Mouse (Mus musculus) gastrocnemius, postnatal 10 days (tissue): ENCODE data around the gene Spon1. TPM values are rescaled to one million over a fixed set of nuclear protein-coding genes. Genes with fewer than 3 reads are reported as not detected.

Source experiments
- DNase-seq: peaks from one replicate; pipeline ENCODE4 v3.0.0; 2021; ENCODE audit warnings: mixed read lengths
- total RNA-seq, 2 experiments: library from RNA; stranded (reverse); gene quantifications; 2 replicates each; pipeline ENCODE4 v1.2.3; 2021

Gene Spon1
- total RNA-seq, 2 experiments from 2014 or later, result 5.1 to 5.6 TPM

DNA sequence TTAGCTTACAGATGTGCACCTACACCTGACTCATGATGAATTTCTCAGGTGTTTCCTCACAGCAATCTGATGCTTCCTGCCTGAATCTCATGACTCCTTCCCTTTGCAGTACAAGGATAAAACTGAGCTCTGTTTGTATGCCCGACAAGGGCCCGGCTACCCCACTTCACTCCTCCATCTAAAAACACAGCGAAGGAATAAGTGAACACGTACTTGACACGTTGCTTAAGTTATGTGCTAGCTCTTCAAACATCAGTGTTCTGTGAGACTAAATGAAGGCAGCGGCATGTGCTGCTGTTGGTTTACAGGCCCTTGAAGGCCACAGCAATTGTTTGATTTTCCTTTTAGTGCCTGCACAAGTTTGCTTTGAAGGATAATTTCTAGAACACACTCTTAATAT is 298.2 kb downstream of the Spon1 start:
- DNase-seq, result no peak

DNA sequence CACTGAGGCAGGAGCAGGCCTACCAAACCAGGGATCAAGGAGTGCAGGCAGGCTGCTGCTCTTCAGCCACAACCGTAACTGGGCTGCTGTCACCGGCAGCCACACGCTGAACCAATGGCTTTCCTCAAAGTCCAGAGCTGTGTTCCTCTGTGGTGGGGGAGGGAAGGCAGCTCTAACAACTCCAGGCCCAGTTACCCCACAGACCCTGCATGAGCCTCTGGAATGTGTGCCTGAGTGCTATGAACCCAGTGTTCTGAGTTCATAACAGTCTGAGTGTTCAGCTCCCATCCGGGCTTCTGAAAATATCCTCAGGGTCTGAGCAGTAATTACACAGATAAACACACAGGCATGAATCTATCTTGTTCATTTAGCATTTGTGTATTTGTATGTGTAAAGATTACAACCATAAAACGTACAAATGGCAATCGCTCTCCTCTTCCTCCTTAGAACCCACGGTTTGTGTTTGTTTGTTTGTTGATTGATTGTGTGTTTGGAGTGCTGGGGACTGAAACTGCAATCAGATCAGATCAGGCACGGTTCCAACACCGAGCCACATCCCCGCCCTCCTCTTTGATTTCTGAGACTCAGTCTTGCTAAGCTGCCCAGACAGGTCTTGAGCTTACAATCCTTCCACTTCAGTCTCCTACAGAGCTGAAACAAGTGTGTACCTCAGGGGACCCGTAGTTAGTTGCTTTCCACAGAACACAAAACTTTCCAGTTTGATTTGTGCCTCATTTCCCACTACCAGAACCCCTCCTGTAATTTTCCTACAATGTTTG is 299.8 kb downstream of the Spon1 start:
- no peak for DNase-seq

DNA sequence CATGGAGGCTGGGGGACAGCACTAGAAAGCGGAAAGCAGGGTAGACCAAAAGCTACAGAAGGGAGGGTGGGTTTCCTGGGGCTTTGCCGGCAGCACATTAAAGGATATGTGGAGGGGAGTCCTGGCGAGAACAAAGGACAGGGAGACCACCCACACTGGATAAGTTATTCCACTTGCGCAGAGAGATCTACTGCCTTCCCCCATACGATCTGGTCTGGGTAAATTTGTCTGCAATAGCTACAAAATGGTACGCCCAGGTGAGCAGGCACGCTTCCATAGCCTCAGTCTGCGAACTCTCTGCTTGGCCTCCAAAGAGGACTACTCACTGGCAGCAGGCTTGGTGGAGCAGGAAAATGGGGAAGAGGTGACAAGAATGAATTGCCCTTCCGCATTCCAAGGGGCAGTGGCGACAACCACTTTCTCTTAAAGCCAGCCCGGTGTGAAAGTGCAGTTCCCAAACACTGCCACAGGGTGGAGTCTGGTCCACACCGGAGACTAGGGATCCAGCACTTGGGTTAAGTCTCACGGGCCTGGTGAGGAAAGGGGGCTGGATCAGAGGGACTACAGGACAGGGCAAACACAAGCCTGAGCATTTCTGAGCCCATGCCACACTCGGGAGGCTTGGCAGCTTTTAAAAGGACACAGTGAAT is 300.9 kb downstream of the Spon1 start:
- peak; percentile 76 for DNase-seq

DNA sequence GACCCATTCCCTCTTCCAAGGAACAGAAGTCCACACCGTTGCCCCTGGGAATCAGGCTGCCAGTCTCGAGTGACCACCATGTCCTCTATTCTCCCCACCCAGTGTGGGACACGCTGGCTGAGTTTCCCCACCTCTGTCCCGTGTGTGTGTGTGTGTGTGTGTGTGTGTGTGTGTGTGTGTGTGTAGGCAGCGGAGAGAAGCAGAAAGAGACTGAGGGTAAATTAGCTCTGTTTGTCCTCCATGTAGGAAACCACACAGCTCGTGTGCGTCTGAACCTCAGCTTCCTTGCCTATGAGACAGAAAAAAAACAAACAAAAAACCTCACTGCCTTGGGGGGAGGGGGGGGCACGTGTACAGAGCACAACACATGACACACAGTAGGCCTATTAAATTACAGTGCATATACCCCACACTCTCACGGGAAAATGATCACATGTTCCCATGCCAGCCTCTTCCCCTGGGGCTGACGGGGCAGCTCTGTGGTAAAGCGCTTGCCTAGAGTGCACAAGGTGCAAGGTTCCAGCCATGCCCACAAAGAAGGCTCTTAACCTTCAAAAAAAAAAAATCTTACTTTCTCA is 303.2 kb downstream of the Spon1 start:
- no peak for DNase-seq

DNA sequence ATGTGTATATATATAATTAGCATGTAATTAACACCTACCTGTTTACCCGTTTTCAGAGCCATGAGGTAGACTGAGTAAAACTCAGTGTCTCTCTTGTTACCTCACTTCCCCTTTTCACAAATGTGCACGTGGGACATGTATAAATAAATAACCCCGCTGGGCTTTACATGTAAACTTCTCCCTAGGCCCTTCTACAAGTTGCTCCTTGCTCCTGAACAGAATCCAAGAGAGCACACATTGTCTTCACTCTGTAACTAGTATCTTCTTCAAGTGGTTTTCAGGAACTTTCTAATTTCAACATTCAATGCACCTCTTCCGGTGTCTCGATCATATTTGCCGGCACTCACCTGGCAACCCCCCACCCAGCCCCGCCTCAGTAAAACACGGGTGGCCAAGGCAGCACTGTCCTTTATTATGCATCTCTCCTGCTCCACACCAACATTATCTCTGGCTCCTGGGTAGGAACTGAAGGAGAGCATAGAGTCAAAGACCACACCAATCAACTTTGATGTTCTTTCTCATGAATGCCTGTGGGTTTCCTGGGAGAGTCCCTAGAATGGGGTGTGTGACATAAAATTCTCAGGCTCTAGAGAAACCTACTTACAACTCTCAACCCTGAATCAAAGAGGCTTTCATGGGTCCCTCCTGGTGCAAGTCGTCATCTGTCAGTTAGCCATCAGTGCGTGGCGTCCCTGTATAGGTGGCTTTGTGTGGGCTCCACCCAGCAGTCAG is 304.1 kb downstream of the Spon1 start:
- no peak for DNase-seq

DNA sequence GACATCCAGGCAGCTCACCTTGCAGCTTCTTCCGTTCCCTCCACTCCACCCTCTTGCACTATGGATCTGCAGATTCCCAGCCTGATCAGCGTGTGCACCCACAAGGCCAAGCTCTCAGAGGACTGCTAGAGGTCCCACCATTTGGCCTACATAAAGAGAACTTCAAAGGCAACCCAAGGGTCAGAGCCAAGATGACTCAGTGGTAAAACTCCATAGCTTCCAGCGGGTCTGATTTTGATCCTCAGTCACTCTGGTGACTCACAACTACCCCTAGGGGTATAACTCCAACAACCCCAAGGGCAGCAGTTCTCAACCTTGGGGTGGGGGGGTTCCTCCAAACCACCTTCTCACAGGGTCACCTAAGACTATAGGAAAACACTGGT is 304.7 kb downstream of the Spon1 start:
- DNase-seq, result no peak

DNA sequence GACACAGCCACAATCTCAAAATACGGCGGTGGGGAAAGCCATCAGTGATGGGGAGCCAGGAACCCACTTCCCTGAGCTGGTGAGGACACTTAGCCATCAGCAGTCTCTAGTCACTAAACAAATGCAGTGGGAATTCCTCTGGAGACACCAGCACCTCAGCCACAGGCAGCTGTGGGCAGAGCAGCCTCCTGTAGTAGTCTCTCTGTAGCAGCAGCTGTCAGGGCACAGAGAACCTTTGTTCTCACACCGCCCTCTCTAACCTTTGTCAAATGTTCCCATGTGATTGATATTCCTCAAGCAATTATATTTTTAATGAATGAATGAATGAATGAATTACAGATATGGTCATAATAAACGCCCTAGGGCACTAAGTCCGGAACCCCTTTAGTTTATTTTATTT is 305.6 kb downstream of the Spon1 start:
- DNase-seq, result no peak

DNA sequence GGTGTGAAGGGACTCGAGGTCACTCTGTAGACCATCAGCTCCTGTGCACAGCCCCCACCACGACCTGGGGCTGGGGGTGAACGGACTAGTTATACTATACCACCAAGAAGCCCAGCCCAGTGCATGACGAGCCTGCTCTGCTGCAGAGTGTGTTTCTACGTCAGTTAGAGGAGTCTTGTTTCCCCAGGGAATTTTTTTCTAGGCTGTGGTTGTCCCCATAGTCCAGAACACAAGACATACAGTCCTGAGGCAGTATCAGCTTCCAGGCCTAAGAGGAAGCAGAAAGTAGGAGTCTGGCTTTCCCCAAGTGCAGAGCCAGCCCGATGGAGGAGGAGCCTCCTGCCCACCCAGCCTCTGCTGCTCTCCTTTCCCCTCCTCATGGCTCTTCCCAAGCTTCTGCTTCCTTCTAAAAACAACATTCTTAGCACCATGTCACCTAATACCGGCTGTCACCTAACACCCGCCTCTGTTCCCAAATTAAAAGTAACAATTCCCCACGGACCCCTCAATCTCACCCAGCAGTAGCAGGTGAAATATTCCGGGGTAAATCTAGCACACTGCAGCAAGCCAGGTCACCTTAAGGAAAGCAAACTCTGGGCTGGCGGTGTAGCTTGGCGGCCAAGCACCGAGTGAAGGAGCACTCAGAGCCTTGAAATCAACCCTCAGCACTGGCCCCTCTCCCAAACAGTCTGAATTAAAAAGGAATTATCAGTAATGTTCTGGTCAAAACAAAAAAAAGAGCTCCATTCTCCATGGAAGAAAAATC is 306.2 kb downstream of the Spon1 start:
- no peak for DNase-seq

DNA sequence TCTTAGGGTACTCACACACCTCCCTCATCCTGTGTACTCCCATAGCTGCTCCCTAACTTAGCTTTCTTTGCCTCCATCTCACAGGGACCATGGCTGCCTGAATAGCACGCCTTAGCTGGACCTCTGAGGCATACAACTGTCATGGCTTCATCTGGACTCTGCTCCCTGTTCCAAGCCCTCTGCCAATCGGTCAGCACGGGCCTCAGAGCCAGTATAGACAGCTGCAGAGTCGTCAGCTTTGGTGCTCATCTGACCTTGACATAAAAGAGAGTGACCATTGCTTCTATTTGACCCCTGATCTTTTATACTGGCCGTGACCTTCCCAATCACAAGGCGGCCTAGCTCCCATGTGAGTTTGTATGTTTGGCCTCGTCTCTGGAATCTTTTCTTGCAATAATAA is 308.3 kb downstream of the Spon1 start:
- DNase-seq, result no peak

DNA sequence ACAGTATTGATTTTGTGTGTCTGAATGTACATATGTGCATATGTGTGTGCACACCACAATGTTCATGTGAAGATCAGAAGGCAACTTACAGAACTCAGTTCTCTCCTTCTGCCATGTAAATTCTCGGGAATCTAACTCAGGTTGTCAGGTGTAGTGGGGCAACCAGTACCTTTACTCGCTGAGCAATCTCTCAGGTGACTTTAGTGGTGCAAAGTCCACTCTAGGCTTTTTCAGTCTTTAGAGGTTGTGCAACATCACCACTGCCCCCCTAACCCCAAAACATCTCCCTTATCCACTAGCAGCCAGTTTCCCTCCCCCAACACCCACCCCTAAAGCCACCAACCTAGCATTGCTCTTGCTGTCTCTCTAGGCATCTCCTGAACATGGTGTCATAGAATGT is 308.8 kb downstream of the Spon1 start:
- DNase-seq, result no peak

DNA sequence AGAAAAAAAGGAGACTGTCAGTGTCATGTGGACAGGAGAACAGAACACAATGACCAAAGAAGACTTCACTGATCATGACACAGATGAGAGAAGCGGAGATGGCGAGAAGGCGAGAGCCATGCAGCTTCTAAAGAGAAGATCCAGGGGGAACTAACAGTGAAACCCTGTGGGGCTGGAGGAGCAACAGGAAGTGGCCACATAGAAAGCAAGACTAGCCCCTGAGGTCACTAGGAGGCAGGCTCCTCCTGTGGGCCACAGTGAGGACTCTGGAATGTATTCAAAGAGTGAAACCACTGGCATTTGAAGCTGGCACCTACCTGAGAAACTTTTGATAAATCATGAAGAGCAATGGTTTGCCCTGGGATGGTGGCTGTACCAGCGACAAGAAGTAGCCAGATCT is 313.5 kb downstream of the Spon1 start:
- no peak for DNase-seq

DNA sequence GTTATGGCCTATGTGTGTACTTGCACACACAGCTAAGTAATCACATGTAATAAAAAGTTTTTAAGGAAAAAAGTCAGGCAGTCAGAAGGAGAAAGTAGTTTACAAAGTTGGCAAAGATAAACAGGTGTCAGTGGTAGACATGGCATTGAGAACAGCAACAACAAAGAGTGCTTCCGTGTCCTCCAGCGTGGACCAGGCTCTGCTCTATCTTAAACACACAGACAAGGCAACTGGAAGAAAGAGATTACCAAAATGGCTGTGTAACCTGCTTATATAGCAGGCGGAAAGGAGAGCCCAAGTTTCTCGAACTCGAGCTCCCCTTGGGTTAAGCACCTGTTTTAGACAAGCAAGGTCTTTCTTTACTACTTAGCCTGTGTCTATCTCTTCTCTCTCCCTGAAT is 314.5 kb downstream of the Spon1 start:
- no peak for DNase-seq

DNA sequence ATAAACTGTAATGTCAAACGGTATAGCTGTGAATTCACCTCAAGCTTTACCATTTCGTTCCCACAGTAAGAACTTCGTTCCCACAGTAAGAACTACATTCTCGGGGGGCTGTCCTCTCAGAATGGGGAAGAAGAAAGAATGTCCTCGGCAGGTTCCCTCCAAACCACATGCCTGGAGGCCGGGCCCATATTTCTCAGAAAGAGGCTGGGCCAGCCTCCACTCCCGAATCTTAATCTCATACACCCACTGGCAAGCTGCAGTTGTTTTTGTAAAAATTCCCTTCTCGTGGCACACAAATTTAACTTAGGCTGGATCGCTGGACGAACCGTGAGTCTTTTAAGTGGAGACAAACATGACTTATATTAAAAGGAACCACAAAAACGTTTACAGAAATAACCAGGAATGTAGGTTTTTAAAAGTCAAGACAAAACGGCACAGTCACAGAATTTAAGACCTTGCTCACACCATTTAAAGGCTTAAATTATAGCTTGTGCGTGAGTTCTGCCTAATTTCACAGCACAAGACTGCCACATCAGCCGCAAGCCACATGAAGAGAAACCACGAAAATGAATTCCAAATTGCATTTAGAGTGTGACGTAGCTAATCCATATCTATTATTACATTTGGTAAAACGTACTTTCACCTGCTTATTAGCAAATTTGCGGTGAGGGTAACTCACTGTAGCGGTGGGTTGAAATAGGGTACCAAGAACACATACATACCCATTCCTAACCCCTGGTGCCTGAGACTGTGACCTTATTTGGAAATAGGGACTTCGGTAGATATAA is 316.0 kb downstream of the Spon1 start:
- no peak for DNase-seq

DNA sequence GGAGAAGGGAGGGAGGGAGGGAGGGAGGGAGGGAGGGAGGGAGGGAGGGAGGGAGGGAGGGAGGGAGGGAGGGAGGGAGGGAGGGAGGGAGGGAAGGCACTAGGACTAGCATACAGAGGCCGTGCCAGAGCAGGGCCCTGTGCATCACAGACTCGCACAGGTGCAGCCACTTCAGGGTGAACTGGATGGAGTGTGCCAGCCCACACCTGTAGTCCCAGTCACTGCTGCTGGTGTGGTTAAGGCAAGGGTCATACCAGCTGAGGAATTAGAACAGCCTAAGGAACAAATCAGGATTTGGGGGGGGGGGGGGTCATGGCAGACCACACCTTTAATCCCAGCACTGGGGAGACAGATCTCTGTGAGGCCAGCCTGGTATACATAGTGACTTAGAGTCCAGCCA is 317.3 kb downstream of the Spon1 start:
- no peak for DNase-seq

DNA sequence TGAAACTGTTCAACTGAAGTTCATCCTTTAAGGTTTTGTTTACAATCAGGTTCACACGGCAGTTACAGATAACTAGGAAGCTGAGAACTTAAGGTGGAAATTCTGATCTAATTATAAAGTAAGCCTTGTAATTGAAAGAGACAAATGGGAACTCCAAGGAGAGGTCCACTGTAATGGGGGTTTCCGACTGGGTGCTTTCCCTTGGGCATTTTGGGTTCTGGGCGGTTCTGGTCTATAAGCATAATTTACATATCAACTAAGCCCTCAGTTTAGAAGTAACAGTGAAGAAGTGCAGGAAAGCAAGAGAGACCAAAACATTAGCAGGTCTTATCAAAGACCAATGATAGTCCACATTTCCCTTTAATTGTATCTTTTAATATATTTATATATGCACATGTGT is 318.0 kb downstream of the Spon1 start:
- no peak for DNase-seq

DNA sequence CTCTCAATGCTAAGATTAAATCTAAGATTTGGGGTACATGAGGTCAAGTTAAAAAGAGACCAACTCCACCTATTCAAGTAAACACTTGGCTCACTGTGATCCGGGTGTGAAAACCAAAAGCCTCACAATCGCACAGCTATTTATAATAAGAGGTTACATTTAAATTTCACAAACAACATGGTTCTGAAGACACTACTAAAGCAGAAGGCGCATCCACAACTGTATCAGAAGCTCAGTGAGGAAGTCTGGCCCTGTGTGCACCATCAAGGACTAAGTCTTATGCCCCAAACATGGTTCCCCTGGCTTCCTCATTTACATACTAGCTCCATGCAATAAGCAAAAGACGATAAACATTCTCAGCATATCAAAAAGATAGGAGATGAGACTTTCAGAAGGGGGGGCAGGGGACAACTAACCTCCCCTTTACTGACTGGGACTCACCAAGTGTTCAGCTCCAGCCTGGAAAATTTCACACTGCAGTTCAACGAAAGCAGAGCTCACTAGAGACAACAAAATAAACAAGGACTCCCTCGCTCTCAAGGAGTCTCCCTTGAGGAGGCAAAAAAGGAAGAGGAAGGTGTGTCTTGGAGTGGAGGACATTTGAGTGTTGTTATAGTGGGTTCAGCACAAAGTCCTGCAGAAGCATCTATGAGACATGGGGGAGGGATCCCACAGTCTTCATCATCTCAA is 320.4 kb downstream of the Spon1 start:
- no peak for DNase-seq

DNA sequence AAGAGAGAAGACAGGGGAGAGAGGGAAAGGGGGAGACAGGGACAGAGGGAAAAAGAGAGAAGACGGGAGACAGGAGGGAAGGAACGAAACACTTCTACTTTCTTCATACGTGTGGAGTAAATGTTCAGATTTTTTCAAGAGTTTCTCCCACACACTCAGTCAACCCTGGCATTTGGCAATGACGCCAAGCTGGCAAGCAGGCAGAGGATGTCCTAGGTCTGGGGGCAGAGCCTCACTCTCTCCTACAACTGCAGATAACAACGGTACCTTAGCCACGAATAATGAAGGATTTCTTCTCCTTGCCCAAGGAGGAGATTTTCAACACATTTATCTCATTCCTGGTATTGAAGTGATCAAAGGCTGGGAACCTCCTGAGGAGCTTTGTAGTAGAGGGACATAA is 321.5 kb downstream of the Spon1 start:
- no peak for DNase-seq

DNA sequence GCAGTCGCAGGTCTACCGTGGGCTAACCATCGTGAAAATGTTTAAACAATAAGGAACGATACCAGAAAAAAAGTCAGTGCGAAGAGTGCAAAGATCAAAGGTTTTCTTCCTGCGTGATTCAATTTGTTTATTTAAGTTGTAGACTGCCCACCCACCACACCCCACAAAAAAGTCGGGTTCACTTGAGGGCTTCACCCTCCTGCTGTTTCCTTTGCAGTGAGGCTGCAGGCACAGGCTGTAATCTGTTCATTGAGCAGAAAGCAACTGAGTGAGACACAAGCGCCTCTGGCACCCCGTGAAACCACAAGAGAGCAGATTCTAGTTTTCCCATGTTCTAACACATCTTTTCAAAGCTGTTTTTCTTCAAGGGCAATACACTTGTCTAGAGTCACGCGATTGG is 322.2 kb downstream of the Spon1 start:
- DNase-seq, result no peak

DNA sequence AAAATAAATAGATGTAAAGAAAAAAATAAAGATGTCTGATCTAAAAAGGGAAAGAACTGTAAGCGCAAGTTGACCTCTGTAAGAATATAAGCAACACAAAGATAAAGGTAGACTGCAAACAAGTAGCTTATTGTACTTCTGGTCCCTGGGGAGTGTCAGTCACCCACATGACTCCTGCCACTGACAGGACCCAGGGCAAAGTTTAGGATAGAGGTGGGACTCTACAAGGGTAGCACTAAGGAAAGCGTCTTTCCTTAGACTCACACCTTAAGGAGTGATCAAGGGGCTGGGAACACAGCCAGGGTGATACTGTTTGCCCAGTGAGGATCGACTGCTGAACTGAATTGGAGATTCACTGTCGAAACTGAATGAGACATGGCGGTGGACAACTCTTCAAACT is 323.1 kb downstream of the Spon1 start:
- DNase-seq, result no peak

DNA sequence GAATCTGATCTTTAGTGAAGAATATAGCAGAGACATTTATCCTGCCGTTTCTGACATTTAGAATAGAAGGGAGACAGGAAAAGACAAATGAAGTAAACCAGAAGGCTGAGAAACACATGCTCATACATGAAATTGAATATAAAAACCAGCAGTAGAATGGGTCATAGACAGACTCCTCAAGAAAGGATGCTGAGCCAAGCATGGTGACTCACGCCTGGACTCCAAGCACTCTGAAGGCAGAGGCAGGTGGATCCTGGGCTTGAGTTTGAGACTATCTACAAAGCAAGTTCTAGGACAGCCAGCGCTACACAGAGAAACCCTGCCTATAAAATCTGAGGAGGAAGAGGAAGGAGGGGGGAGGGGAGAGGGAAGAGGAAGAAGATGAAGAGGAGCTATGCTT is 324.4 kb downstream of the Spon1 start:
- no peak for DNase-seq
